Mouse (Mus musculus) hindlimb bud, embryonic 11.5 days (tissue): ENCODE measurements at regions not wholly inside any gene's neighbourhood (a gene's known extent, or its start where the extent isn't known, plus 50 kb on each side); places are given as distances from the start of the nearest gene placed in this dataset.
"Not testable (repeated sequence)": the region's sequence is repeated elsewhere in the genome, so short reads cannot be mapped to it uniquely, and the experiment has no call there.

Experiments
- DNase-seq: peaks from one replicate; pipeline ENCODE4 v3.0.0-alpha.2; 2012; ENCODE audit warnings: low read depth, low spot score; ENCODE audit errors: extremely low spot score

DNA sequence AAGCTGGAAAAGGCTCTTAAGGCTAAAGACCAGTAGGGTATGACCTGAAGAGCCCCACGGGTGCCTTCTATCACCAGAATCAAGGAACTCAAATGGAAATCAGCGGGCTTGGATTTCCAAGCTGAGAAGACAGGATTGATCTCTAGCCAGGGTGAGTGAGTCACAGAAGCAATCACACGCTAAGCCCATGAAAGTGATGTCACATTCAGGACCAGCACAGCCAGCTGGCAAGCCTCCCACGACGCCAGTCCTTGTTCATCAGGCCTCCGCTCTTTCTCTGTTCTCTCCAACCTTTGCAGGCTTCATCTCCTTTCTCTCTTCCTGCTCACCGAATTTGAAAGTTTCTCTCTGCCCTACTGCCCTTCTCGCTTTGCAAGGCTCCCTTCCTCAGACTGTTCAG is 138.3 kb downstream of the Cdca7 start:
- no peak for DNase-seq

DNA sequence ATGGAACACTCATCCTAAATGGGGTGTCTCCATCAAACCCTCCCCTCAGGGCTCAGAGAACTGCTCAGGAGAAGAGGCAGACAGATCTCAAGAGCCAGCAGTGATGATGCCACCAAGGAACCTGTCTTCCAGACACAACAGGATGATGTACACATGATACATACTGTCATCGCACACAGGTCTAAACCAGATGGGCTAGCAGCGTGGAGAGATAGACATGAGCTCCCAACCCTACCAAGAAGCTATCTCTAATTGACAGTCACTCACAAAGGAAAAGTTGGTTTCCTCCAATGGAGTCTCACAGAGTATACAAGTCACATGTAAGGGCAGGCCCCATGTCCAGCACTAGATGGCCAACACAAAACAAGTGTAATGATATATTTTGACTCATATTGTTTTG is 139.9 kb downstream of the Cdca7 start:
- DNase-seq, result no peak

DNA sequence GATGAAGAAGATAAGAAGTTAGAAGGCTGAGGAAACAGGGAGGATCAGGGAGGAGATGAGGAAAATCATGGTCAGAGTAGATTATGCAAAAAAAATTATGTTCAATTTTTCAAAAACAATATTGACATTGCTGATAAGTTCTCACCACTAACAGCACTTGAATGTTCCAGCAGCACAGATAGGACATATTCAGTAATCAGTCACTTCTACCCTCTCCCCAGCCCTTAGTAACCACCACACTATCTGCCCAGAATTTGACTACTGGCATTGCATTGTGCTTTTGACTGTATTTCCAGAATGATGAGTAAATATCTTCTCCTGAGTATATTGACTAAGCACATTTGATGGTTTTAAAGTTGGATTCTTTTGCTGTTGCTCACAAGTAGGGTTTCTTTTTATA is 140.5 kb downstream of the Cdca7 start:
- no peak for DNase-seq

DNA sequence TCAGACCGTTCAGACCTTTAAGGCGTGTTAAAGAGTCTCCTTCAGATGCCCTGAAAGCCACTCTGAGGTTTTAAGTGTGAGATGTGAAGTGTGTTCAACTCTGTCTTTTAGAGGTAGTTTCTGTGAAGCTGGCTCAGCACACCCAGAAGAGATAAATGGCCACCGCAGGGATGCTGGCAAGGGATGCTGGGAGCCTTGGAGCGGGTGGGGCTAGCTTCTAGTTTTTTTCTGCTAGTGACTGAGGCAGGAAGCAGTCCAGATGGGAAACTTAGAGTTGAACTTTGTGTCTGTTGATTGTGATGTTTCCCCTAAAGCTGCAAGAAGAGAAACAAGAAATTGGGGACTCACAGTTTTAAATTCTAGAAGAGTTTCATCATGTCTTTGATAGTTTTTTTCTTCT is 143.5 kb downstream of the Cdca7 start:
- no peak for DNase-seq

DNA sequence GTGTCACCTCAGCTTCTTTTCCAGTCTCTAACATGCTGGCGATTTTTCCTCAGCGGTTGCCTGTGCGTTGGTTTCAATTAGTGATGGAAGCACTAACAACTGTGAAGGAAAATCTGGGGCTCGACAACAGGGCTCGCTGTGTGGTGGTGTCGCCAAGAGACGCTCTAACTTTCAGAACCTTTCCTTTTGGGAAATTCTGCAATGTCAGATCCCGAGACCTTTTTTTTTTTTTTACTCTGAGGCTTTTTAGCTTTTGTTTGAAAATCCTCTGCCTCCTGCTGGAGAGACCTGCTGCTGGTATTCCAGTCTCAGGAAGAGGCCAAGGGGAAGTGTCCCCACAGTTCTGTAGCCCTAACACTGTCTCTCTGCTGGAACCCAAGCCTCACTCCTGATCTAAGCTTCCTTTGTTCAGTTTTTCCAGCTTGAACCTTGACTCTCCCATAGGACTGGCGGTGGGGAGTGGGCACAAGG is 144.3 kb downstream of the Cdca7 start:
- no peak for DNase-seq

DNA sequence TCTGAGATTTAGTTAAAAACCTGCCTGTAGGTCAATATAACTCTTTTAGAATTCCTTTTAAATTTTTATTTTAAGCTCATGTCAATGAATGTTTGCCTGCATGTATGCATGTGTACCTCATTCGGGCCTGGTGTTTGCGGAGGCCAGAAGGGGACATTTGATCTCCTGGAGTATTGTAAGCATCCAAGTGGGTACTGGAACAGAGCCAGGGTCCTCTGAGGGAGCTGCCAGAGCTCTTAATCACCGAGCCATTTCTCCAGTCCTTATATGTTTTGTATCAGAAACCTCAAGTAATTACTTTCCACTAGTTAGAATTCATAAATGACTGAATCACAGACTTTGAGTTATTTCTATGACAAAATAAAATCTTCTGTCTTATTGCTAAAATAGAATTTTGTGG is 152.0 kb downstream of the Cdca7 start:
- no peak for DNase-seq

DNA sequence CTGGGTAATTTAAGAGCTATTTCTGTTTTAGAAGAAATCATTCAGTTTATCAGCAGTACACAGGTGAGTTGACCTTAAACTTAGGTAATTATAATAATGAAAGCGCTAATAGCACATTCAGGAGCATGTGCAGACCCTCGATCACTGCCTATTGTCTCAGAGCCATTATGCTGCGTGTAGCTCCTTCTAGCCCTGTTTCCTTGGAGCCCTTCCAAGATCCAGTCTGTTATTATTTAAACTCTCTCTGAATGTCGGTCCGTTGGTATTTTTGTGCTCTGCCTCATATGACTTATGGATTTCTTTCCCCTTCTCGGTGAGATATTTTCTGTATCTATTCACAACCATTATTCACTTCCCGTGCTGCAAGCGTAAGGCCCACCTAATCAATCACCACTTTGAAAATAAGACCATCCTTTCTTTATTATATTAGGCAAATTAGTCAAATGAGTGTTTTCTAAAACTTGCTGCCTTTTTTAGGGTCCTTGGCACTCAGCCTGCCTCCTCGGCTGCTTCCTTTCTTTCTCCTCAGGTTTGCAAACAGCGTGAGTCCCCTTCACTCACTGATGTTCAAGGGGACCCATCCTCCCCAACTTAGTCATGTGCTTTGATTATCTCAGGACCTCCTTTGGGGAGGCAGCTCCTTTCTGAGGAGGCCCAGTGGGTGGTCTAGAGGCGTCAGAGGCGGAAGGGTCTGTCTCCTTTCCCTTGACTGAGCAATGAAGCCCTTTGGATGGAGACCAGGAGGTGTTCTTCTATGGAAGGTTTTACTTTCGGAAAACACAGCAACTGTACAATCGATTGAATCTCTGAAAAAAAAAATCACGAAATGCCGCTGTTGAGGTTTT is 152.9 kb downstream of the Cdca7 start:
- DNase-seq, result no peak

DNA sequence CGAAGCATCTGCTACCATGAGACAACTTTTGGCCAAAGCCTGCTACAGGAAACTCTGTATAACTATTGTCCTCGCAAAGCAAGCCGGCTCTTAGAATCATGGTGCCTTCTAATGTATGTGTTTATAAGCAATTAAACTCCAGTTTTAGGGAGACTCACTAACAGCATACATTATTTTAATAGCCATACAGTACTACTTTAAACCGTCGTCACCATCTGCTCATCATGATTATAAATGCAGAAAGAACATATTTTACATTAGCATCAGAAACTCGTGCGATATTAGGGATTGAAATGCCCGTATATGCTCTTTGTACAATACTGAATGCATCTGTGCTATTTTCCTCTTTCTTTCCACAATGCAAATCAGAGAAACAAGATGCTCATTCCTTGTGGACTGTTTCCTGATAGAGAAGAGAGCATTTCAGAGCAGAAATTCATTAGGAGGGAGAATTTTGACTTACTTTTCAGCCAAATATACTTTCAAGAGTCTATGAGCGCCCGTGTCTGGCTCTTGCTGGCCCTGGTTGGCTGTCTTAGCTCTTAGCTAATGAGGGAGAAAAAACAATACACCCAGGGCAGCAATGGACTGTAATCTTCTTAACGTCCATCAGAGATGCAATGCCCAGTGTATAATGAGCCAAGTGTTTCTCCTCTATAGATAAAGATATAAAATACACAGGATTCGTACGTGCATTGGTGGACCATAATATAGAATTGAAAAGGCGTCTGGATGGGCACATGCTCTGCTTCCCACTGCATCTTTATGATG is 153.9 kb downstream of the Cdca7 start:
- no peak for DNase-seq

DNA sequence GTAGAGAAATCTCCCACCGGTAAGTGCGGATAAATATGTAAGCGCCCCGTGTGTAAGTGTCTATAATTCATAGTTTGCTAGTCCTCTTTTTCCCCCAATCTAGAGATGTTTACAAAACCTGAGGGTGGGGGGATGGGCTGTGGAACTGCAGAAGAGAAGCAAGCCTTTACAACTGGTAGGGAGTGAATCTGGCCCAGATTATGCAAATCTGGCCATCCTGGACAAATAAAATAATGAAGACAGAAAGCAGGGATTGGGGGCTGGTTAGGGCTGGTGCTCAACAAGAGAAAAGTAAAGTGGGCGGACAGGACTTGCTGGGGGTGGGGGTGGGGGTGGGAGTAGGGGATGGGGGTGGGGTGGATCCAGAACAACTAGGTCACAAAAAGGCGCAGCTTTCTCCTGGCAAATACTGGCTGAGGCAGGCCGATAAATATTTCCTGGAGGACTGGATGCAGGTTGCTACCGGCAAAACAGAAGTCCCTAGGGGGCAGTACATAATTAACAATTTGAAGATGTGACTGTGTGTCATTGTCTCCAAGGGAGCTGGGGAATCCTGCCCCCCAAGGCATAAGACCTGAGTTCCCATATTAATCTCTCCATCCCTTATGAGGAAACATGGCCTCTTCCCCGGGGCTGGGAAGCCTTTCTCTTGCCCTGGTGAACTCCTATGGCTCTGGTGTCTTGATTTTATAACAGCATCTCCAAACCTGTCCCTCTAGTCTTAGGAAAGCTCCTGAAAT is 162.1 kb downstream of the Cdca7 start:
- DNase-seq, result no peak

DNA sequence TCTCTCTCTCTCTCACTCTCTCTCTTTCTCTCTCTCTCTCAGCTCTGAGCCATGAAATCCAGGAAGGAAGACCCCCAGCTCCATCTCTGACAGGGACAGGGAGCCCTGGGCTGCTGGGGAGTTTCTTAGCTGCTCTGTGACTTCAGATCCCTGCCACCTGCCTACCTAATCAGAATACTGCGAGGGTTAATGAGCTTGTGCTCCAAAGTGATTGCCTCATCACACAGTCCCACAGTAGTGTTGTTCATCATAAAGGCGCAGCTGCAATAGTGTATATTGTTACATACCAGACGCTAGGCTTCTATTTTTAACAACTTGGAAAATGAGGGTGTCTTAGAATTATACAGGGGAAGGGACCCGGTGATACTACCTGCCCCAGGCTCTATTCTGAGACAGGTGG is 163.1 kb downstream of the Cdca7 start:
- no peak for DNase-seq

DNA sequence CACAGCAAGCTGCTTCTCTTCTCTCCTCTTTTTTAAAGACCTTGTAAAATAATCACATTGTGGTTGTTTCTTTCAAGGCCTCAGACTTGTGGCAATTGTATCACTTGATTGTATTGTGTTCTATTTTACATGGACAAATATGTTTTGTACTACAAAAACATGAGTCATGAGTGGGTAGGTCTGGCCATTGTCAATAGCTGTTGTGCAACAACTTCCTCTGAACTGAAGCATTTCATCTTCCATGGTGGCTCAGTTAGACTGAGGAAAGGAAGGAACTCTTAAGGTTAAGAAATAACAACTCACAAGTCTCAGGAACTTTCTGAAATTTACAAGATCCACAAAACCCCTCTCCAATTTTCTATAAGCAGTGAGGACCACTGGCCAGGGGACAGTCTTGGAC is 165.3 kb downstream of the Cdca7 start:
- no peak for DNase-seq

DNA sequence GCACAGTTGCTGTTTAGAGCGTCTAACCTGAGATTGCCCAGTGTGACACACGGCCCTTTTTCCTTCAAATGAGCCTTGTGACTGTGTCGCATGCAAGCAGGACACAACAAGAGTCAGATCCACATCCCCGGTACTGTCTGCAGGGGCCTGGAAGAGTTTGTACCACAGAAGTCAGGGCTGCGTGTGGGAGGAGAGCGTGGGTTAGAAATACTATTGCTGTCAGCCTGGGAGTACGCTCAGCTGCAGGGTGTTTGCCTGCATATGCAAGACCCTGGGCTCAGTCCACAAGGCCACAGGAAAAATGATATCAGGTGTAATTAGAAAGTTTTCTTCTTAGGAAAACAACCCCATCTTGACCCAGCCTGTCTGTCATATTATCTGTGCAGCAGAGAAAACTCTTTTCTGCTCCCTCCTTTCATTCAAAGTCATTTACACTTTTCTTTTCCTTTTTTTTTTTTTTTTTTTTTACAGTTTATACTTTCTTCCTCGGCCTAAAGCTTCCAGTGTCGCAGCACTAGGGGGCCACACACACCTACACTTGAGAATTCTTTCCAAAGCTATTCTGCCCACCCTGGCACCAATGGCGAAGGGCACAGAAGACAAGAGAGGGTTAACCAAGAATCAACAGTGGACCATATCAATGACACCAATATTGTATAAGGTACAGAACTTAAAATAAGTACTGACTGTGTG is 168.3 kb downstream of the Cdca7 start:
- DNase-seq, result no peak

DNA sequence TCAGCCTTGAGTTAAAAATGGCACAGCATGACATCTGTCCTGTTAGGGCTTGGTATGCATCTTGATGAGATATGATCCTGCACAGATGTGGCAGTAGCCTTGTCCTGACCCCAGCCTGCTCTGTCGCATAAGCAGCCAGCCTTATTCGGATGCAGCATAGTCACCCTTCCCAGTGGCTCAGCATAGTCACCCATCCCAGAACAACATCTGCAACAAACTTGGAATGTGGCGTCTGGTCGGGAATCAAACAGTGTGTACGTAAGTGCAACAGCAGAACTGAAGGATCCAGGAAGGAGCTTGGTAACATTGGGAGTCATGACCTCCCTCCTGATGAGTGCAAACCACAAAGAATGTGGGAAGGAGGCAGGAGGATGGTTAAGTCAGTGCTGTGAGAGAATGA is 171.7 kb downstream of the Cdca7 start:
- no peak for DNase-seq

DNA sequence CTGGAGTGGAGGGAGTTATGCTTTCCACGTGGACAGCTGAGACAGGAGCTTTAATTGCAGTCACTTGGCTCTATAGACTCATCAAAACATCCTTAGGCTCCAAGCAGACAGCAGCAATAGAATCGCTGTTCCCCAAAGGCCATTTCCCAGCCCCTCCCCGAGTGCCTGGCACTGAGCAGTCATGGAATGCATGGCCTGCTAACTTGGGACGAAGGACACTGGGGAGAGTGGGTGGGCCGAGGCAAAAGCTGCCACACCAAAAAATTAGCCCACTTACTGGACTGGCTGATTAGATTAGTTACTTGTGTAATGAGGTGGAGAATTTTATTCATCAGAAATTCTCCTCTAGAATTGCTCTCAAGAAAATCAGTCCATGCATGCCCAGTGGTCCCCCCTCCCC is 172.3 kb downstream of the Cdca7 start:
- DNase-seq, result no peak

DNA sequence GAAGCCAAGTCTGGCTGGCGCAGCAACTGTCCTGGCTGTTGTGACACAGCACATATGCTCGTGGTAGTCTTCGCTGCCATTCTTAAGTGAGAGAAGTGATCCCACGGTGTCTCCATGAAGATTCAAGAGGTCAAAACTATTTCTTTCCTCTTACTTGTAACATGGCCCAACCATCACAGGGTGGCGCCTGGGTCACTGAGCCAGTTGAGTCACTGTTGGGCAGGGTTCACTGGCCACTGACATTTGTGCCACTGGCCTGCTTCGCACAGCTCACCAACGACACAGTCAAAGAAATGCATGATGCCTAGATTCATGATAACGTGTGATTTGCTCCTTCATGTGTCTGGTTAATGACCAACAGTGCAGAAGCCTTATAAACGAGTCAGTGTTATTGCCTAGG is 179.9 kb downstream of the Cdca7 start:
- DNase-seq, result no peak

DNA sequence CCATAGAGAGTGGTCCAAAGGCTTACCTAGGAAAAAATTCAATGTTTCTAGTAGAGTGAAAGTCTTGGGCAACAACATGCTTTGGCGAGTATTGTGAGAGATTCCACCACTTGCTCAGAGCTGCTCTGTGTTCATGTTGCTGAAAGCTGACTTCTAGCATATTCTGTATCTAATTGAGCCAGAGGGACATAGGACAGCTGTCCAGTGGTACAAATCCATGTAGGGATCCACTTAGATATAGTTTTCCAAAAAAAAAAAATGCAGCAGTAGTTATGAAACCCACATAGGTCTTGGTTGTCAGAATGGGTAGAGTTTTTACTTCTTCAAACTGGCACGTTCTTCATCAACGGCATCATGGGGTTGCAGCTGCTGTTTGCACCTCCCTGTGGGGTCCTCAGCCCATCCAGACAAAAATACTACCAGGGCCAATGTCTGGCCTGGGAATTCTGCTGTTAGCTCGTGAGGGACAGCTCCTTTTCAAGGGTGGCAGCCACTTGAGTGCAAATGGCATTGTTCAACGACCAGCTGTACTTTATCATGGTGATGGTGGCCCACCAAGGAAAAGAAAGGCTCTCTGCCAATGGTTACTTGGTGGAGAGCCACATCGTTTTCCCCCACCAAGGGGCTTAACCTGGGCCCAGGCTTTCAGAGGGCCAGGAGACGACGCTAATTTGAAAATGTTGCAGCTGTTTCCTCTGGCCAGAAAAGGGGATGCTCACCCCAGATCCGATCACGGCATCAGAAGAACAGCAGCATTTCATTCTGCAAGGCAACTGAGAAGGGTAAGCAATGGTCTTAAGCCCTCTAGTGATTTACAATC is 181.4 kb downstream of the Cdca7 start:
- no peak for DNase-seq

DNA sequence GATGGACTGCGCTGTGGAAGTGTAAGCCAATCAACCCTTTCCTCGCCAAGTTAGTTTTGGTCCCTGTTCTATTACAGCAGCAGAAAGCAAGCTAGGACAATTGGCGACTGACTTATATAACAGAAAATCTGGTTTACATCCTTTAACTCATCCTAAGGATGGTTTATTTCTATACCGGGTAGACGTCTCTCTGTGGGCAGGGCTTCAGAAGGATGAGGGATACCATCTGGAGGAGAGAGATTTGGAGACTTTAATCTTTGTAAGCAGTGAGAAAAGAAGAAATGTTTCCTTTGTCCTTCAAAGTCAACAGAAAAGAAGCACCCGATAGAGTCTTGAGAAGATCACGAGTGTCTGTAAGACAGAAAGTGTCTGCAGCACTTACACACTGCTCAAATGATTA is 186.4 kb downstream of the Cdca7 start:
- no peak for DNase-seq

DNA sequence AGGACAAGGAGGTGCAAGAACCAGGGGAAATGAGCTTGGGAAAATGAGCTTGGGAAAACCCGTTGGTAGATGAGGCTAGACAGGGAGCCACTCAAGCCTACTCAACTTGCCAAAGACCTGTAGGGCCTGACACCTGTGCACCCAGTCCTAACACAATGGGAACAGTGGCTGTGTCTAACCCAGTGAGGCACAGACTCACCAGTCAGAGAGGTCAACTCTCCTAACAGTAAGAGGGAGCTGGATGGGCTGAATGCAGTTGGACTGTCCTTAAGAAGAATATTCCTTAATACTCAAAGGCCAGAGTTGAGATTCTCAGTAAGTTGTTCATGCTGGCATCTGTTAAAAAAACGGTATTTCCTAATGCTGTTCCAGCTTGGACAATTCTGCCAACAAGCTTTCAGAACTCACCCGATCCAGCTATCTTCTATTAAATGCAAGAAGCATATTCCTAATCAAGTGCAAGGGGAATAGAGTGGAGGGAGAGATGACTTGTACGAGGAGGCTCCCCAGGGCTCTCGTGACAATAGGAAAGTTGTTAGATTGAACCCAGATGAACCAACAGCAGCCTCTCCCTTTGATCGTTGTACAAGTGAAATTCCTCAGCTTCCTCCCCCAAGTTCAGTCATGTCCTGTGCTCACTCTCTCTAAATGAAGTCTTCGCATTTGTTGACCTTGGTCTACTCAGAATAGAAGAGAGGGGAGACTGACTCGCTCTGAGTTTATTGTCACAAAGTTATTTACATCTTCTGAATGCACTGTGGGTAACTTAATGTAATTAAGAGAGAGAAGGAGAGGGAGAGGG is 187.2 kb downstream of the Cdca7 start:
- DNase-seq, result no peak

DNA sequence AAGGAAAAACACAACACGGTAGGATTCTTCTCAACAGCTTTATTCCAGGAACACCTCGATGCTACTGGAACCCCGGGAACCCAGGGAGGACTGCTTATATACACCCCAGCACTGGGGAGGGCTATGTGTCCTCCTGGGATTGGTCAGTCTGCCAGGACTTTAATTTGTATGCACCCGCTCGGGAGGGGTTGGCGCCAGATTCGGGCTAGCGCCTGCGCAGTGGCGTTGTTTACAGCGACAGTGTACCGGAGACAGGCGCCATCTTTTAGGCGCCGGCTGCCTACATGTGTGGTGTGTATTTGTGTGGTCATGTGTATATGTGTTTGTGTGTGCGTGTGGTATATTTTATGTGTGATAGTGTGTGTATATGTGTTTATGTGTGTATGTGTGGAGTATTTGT is 191.4 kb downstream of the Cdca7 start:
- not testable (repeated sequence) for DNase-seq
